Mouse (Mus musculus) myocyte (in vitro differentiated cells): Measurements from ENCODE around the gene Kcnb1. TPM values are rescaled to one million over a fixed set of nuclear protein-coding genes. Genes with fewer than 3 reads are reported as not detected.

Experiments
- H3K27me3 ChIP-seq: one replicate; pipeline ENCODE4 v1.6.1; 2011; ENCODE audit not compliant: control insufficient read depth, insufficient read depth, insufficient read length
- H3K36me3 ChIP-seq: one replicate; pipeline ENCODE4 v1.6.1; 2011; ENCODE audit not compliant: control insufficient read depth, insufficient read depth
- H3K4me2 ChIP-seq: one replicate; pipeline ENCODE4 v1.6.1; 2011; ENCODE audit warnings: low read depth, control low read depth
- H3K4me3 ChIP-seq: one replicate; pipeline ENCODE4 v1.5.1; 2011; ENCODE audit warnings: mild to moderate bottlenecking, control low read depth, moderate library complexity
- H3K79me2 ChIP-seq: one replicate; pipeline ENCODE4 v1.6.1; 2011; ENCODE audit not compliant: control insufficient read depth, insufficient read depth
- H3ac ChIP-seq: one replicate; pipeline ENCODE4 v1.6.1; 2011; ENCODE audit not compliant: control insufficient read depth, insufficient read length
- CEBPB ChIP-seq: IDR thresholded peaks from 2 replicates; pipeline ENCODE4 v1.6.1; 2011; ENCODE audit warnings: mild to moderate bottlenecking, moderate library complexity; ENCODE audit not compliant: poor library complexity, insufficient read depth, severe bottlenecking
- E2F4 ChIP-seq: IDR thresholded peaks from one replicate; pipeline ENCODE4 v1.6.1; 2011; ENCODE audit warnings: mild to moderate bottlenecking, control low read depth, moderate library complexity; ENCODE audit not compliant: insufficient read depth
- MAX ChIP-seq: IDR thresholded peaks from one replicate; pipeline ENCODE4 v1.6.1; 2011; ENCODE audit warnings: low read depth, mild to moderate bottlenecking, control low read depth
- MYOD1 ChIP-seq, 3 experiments: IDR thresholded peaks; one replicate each; pipeline ENCODE4 v1.6.1; 2011; ENCODE audit warnings: control low read depth in 2 of 3, low read depth in 2 of 3, mild to moderate bottlenecking in 2 of 3, moderate library complexity in 1 of 3; ENCODE audit not compliant: insufficient read length in 2 of 3, control insufficient read depth in 1 of 3
- MYOG ChIP-seq, 3 experiments: IDR thresholded peaks; one replicate each; pipeline ENCODE4 v1.6.1; 2011; ENCODE audit warnings: control low read depth in 2 of 3, low read depth in 2 of 3, mild to moderate bottlenecking in 2 of 3; ENCODE audit not compliant: insufficient read length in 2 of 3, control insufficient read depth in 1 of 3, insufficient read depth in 1 of 3
- POLR2A ChIP-seq: IDR thresholded peaks from one replicate; pipeline ENCODE4 v1.6.1; 2011; ENCODE audit warnings: low read depth, mild to moderate bottlenecking, control low read depth, moderate library complexity; ENCODE audit not compliant: insufficient read length
- POLR2AphosphoS2 ChIP-seq: IDR thresholded peaks from one replicate; pipeline ENCODE4 v1.6.1; 2011; ENCODE audit warnings: low read depth, control low read depth; ENCODE audit not compliant: insufficient read length
- REST ChIP-seq: IDR thresholded peaks from one replicate; pipeline ENCODE4 v1.6.1; 2011; ENCODE audit warnings: mild to moderate bottlenecking, control low read depth, moderate library complexity; ENCODE audit not compliant: insufficient read depth, insufficient read length
- SRF ChIP-seq: IDR thresholded peaks from one replicate; pipeline ENCODE4 v1.6.1; 2011; ENCODE audit warnings: low read depth; ENCODE audit not compliant: control insufficient read depth, insufficient read length
- TCF12 ChIP-seq: IDR thresholded peaks from one replicate; pipeline ENCODE4 v1.6.1; 2011; ENCODE audit warnings: mild to moderate bottlenecking, control low read depth; ENCODE audit not compliant: poor library complexity, insufficient read depth, severe bottlenecking
- TCF3 ChIP-seq: IDR thresholded peaks from one replicate; pipeline ENCODE4 v1.6.1; 2011; ENCODE audit warnings: low read depth, control low read depth; ENCODE audit not compliant: insufficient read length
- USF1 ChIP-seq: IDR thresholded peaks from one replicate; pipeline ENCODE4 v1.6.1; 2011; ENCODE audit warnings: low read depth, mild to moderate bottlenecking, control low read depth, moderate library complexity
- polyA plus RNA-seq: library from polyadenylated mRNA; unstranded; fragments of >200 nt; fragmentation: generic; extraction: Trizol; gene quantifications from one replicate; pipeline ENCODE4 v1.2.1, GENCODE M21; 2012; ENCODE audit warnings: missing spikeins

Gene Kcnb1
- polyA plus RNA-seq, 1 experiment: 0.42 TPM

DNA sequence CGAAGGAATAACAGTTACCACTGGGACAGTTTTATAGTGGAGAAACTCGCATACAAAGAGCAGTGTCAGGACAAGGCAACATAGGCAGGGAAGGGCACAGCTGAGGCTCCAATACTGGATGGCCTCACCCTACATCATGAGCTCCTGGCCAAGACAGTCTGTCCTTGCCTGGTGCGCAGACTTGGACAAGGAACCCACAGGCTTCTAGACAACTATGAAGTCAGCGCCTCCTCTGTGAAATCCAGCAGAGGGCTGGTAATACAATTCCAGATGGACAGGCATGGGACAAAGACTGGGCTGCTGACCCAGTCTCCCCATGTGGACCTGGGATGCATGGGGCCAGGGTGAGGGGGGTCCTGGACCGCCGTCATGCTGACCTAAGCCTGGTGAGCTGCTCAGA, 34.2 kb upstream of the Kcnb1 start:
- Histone ChIP-seq H3K79me2 (peaks cover 9% of the 10 kb centered on the region), H3K4me3 (no peak overlapping the region), H3K36me3 (no peaks in the 10 kb centered on the region), H3K4me2 (no peak overlapping the region), H3ac (no peak overlapping the region), H3K27me3 (no peaks in the 10 kb centered on the region)
- TF ChIP-seq POLR2A (no peak), MYOD1 (IDR thresholded peaks at IDR 0.05; ENCODE audit: control insufficient read depth in 1 of 3, insufficient read length in 2 of 3, low read depth in 2 of 3) (no peak), MAX (no peak), E2F4 (no peak), POLR2AphosphoS2 (no peak), SRF (no peak), TCF12 (no peak)

GRCm38 (mm10) chr2:167222152-167222551, 32.2 kb upstream of the Kcnb1 start:
- TF ChIP-seq SRF (no peak), USF1 (no peak), MAX (no peak), CEBPB (no peak), TCF12 (no peak), POLR2AphosphoS2 (no peak), MYOD1 (IDR thresholded peaks at IDR 0.05; ENCODE audit: control insufficient read depth in 1 of 3, insufficient read length in 2 of 3, low read depth in 2 of 3) (no peak), POLR2A (no peak), E2F4 (no peak)
- no peak overlapping the region for H3K4me3 ChIP-seq
- H3ac ChIP-seq: no peak overlapping the region
- H3K79me2 ChIP-seq: no peaks in the 10 kb centered on the region
- peaks cover under 1% of the 10 kb centered on the region for H3K36me3 ChIP-seq
- no peaks in the 10 kb centered on the region for H3K27me3 ChIP-seq
- no peak overlapping the region for H3K4me2 ChIP-seq

DNA sequence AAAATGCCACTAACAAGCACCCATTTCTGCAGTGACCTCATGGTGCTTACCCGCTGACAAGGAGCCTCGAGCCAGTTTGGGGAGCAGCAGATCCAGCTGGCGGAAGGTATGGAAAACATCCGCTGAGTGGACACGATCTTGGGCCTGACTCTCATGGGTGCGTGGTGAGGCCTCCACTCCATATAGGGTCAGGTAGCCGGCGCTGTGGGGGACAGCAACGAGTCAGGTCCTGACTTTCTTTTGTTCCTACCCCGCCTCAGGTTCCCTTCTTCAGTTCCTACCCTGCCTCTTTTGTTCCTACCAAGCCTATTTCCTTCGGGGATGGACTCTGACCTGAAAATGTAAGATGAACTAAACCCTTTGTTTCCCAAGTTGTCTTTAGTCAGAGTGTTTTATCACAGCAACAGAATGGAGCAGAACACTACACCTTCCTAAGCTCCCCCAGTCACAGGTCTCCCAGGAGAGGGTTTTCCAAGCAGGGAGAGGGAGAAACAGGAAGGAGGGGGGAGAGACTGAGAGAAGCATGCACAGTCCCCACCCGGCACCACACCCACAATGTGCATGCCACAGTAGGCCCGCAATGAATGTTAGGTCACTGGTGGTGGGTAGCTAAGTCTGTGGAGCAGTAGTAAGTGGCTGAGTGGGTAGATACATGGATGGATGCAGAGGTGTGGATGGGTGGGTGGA, 31.3 kb upstream of the Kcnb1 start:
- TF ChIP-seq POLR2A (no peak), MYOG (IDR thresholded peaks at IDR 0.05; ENCODE audit: control insufficient read depth in 1 of 3, insufficient read depth in 1 of 3, insufficient read length in 2 of 3, low read depth in 2 of 3) (no peak), MAX (no peak), REST (no peak), CEBPB (no peak), E2F4 (no peak), TCF3 (no peak), MYOD1 (IDR thresholded peaks at IDR 0.05; ENCODE audit: control insufficient read depth in 1 of 3, insufficient read length in 2 of 3, low read depth in 2 of 3) (no peak), POLR2AphosphoS2 (no peak), SRF (no peak), TCF12 (no peak), USF1 (no peak)
- no peaks in the 10 kb centered on the region for H3K27me3 ChIP-seq
- no peaks in the 10 kb centered on the region for H3K79me2 ChIP-seq
- peaks cover 8% of the 10 kb centered on the region for H3K36me3 ChIP-seq
- no peak overlapping the region for H3K4me3 ChIP-seq
- no peak overlapping the region for H3ac ChIP-seq
- no peak overlapping the region for H3K4me2 ChIP-seq

- no peak overlapping the region for H3ac ChIP-seq
- H3K79me2 ChIP-seq: no peaks in the 10 kb centered on the region
- peaks cover 8% of the 10 kb centered on the region for H3K36me3 ChIP-seq
- no peak overlapping the region for H3K4me2 ChIP-seq
- H3K4me3 ChIP-seq: no peak overlapping the region
- no peaks in the 10 kb centered on the region for H3K27me3 ChIP-seq
- no peak for TF ChIP-seq REST
- TF ChIP-seq TCF3: no peak
- TF ChIP-seq USF1: no peak
- TF ChIP-seq E2F4: no peak
- TF ChIP-seq SRF: no peak
- no peak for TF ChIP-seq TCF12
- no peak for TF ChIP-seq MYOG (IDR thresholded peaks at IDR 0.05; ENCODE audit: control insufficient read depth in 1 of 3, insufficient read depth in 1 of 3, insufficient read length in 2 of 3, low read depth in 2 of 3)
- TF ChIP-seq MYOD1 (IDR thresholded peaks at IDR 0.05; ENCODE audit: control insufficient read depth in 1 of 3, insufficient read length in 2 of 3, low read depth in 2 of 3): no peak
- TF ChIP-seq MAX: no peak
- TF ChIP-seq CEBPB: no peak
- no peak for TF ChIP-seq POLR2A
- TF ChIP-seq POLR2AphosphoS2: no peak
Observed at GRCm38 (mm10) chr2:167220736-167221135, 30.8 kb upstream of the Kcnb1 start.

DNA sequence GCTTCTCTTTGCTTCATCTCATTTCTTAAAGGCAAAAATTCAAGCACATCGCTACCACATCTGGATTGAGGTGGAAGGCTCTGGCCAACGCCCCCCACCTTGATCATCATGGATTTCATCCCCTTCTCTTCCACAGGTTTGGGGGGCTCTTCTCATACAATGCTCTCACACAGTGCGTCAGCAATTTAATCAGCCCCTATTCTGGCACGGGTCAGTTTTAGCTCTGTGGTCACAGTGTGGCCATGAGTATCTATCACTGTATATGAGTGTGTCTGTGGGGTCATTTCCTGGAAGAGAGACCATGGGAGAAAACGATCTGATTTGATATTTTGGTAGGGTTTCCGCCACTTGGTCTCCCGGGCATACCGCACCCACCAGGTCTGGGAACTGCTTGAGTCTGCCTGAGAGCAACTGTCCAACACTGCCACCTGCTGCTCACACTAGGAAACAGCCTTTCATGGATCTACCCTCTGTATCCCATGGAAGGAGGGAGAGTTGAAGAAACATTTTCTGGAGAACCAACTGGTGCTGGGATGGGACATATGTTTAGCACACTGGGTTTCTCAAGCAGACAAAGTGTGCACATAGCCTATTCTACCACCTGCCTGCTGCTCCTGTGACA, 29.3 kb upstream of the Kcnb1 start:
- Histone ChIP-seq H3K4me2 (no peak overlapping the region), H3K79me2 (no peaks in the 10 kb centered on the region), H3K4me3 (no peak overlapping the region), H3K27me3 (no peaks in the 10 kb centered on the region), H3ac (no peak overlapping the region), H3K36me3 (peaks cover 8% of the 10 kb centered on the region)
- TF ChIP-seq MYOD1 (IDR thresholded peaks at IDR 0.05; ENCODE audit: control insufficient read depth in 1 of 3, insufficient read length in 2 of 3, low read depth in 2 of 3) (no peak), POLR2AphosphoS2 (no peak)
